Mouse (Mus musculus): ENCODE measurements around the gene Gm10073. TPM values are rescaled to one million over a fixed set of nuclear protein-coding genes. Genes with fewer than 3 reads are reported as not detected.

The Gm10073 gene
- total RNA-seq, 1 experiment: 86.5 TPM

GRCm38 (mm10) chr8:106606121-106606520 lies 32.9 kb upstream of the Gm10073 start:
- H3K9ac ChIP-seq (ENCODE audit: insufficient read depth, low read depth, low read length, poor library complexity, severe bottlenecking): no peak overlapping the region
- H3K9me3 ChIP-seq (ENCODE audit: control insufficient read depth, insufficient read depth, low read depth, low read length): no peaks in the 10 kb centered on the region
- in situ Hi-C loops (cut with MboI; ENCODE audit: low sequenced_read_pairs in 2 of 2, unreplicated experiment in 2 of 2): no loop called here
- no peak overlapping the region; the same call in 1 of the 2 replicates for H3K27ac ChIP-seq (ENCODE audit: insufficient read depth, low read depth, low read length, poor library complexity, severe bottlenecking)
- no peak for DNase-seq (ENCODE audit: low read depth, low spot score)
- H3K4me3 ChIP-seq (ENCODE audit: insufficient read depth in 1 of 2, low read depth in 1 of 2, low read length in 2 of 2, poor library complexity in 1 of 2, severe bottlenecking in 1 of 2): peak overlapping the region; percentile 21 to 38; a peak in 3 of 4 replicates
- peaks cover 16% of the 10 kb centered on the region; the same call in 1 of the 2 replicates for H3K36me3 ChIP-seq (ENCODE audit: control insufficient read depth, insufficient read depth, low read length, poor library complexity, severe bottlenecking)
- peaks cover 25% of the 10 kb centered on the region in 2 experiments for H3K4me1 ChIP-seq (ENCODE audit: control insufficient read depth in 2 of 2, insufficient read depth in 2 of 2, low read length in 2 of 2, poor library complexity in 1 of 2)
- TF ChIP-seq MAFK (IDR thresholded peaks at IDR 0.05; ENCODE audit: insufficient read depth, low read depth, low read length) (no peak), ZNF384 (IDR thresholded peaks at IDR 0.05; ENCODE audit: low read depth, low read length) (no peak), ZC3H11A (IDR thresholded peaks at IDR 0.05; ENCODE audit: borderline replicate concordance, low read depth, low read length) (no peak), HCFC1 (IDR thresholded peaks at IDR 0.05; ENCODE audit: borderline replicate concordance, insufficient read depth, low read length) (no peak), CHD2 (IDR thresholded peaks at IDR 0.05; ENCODE audit: low read depth, low read length) (no peak)

- H3K36me3 ChIP-seq (ENCODE audit: control insufficient read depth, insufficient read depth, low read length, poor library complexity, severe bottlenecking): peaks cover 16% of the 10 kb centered on the region; the same call in 1 of the 2 replicates
- H3K9ac ChIP-seq (ENCODE audit: insufficient read depth, low read depth, low read length, poor library complexity, severe bottlenecking): no peak overlapping the region
- H3K4me3 ChIP-seq (ENCODE audit: insufficient read depth in 1 of 2, low read depth in 1 of 2, low read length in 2 of 2, poor library complexity in 1 of 2, severe bottlenecking in 1 of 2): peak overlapping the region; percentile 20 to 21; a peak in 3 of 4 replicates
- DNase-seq (ENCODE audit: low read depth, low spot score): no peak
- in situ Hi-C loops (cut with MboI; ENCODE audit: low sequenced_read_pairs in 2 of 2, unreplicated experiment in 2 of 2): no loop called here
- H3K27ac ChIP-seq (ENCODE audit: insufficient read depth, low read depth, low read length, poor library complexity, severe bottlenecking): 0 out of 2 replicates have a peak overlapping the region, but pooled peaks have one; percentile 5
- H3K9me3 ChIP-seq (ENCODE audit: control insufficient read depth, insufficient read depth, low read depth, low read length): no peaks in the 10 kb centered on the region
- H3K4me1 ChIP-seq (ENCODE audit: control insufficient read depth in 2 of 2, insufficient read depth in 2 of 2, low read length in 2 of 2, poor library complexity in 1 of 2): peaks cover 25% of the 10 kb centered on the region in 2 experiments
- TF ChIP-seq HCFC1 (IDR thresholded peaks at IDR 0.05; ENCODE audit: borderline replicate concordance, insufficient read depth, low read length): no peak
- no peak for TF ChIP-seq ZC3H11A (IDR thresholded peaks at IDR 0.05; ENCODE audit: borderline replicate concordance, low read depth, low read length)
- no peak for TF ChIP-seq MAFK (IDR thresholded peaks at IDR 0.05; ENCODE audit: insufficient read depth, low read depth, low read length)
- TF ChIP-seq CHD2 (IDR thresholded peaks at IDR 0.05; ENCODE audit: low read depth, low read length): no peak
- TF ChIP-seq ZNF384 (IDR thresholded peaks at IDR 0.05; ENCODE audit: low read depth, low read length): no peak
Observed at GRCm38 (mm10) chr8:106605657-106606056, 32.4 kb upstream of the Gm10073 start.

- peaks cover 17 to 29% of the 10 kb centered on the region in 2 experiments for H3K4me1 ChIP-seq (ENCODE audit: control insufficient read depth in 2 of 2, insufficient read depth in 2 of 2, low read length in 2 of 2, poor library complexity in 1 of 2)
- no peaks in the 10 kb centered on the region for H3K9me3 ChIP-seq (ENCODE audit: control insufficient read depth, insufficient read depth, low read depth, low read length)
- TF ChIP-seq MAFK (IDR thresholded peaks at IDR 0.05; ENCODE audit: insufficient read depth, low read depth, low read length) (no peak), HCFC1 (IDR thresholded peaks at IDR 0.05; ENCODE audit: borderline replicate concordance, insufficient read depth, low read length) (no peak), CHD2 (IDR thresholded peaks at IDR 0.05; ENCODE audit: low read depth, low read length) (no peak), ZC3H11A (IDR thresholded peaks at IDR 0.05; ENCODE audit: borderline replicate concordance, low read depth, low read length) (no peak), ZNF384 (IDR thresholded peaks at IDR 0.05; ENCODE audit: low read depth, low read length) (no peak)
- no peak for DNase-seq (ENCODE audit: low read depth, low spot score)
- peak overlapping the region; percentile 80 for H3K9ac ChIP-seq (ENCODE audit: insufficient read depth, low read depth, low read length, poor library complexity, severe bottlenecking)
- H3K36me3 ChIP-seq (ENCODE audit: control insufficient read depth, insufficient read depth, low read length, poor library complexity, severe bottlenecking): peaks cover 16% of the 10 kb centered on the region; the same call in 1 of the 2 replicates
- in situ Hi-C loops (cut with MboI; ENCODE audit: low sequenced_read_pairs in 2 of 2, unreplicated experiment in 2 of 2): no loop called here
- peak overlapping the region; percentile 78 to 81 for H3K4me3 ChIP-seq (ENCODE audit: insufficient read depth in 1 of 2, low read depth in 1 of 2, low read length in 2 of 2, poor library complexity in 1 of 2, severe bottlenecking in 1 of 2)
- H3K27ac ChIP-seq (ENCODE audit: insufficient read depth, low read depth, low read length, poor library complexity, severe bottlenecking): peak overlapping the region; percentile 86
Observed at GRCm38 (mm10) chr8:106603933-106604332, 30.7 kb upstream of the Gm10073 start.

- Histone ChIP-seq H3K9ac (ENCODE audit: insufficient read depth, low read depth, low read length, poor library complexity, severe bottlenecking) (peak within 1 kb of the TSS; percentile 80), H3K4me1 (ENCODE audit: control insufficient read depth in 2 of 2, insufficient read depth in 2 of 2, low read length in 2 of 2, poor library complexity in 1 of 2) (peaks cover 14 to 26% of the 10 kb centered on the region in 2 experiments), H3K4me3 (ENCODE audit: insufficient read depth in 1 of 2, low read depth in 1 of 2, low read length in 2 of 2, poor library complexity in 1 of 2, severe bottlenecking in 1 of 2) (peak within 1 kb of the TSS; percentile 78 to 81), H3K9me3 (ENCODE audit: control insufficient read depth, insufficient read depth, low read depth, low read length) (no peaks in the 10 kb centered on the region), H3K36me3 (ENCODE audit: control insufficient read depth, insufficient read depth, low read length, poor library complexity, severe bottlenecking) (peaks cover 14% of the 10 kb centered on the region; the same call in 1 of the 2 replicates), H3K27ac (ENCODE audit: insufficient read depth, low read depth, low read length, poor library complexity, severe bottlenecking) (peak within 1 kb of the TSS; percentile 86)
- in situ Hi-C loops (cut with MboI; ENCODE audit: low sequenced_read_pairs in 2 of 2, unreplicated experiment in 2 of 2): no loop called here
- DNase-seq (ENCODE audit: low read depth, low spot score): no peak
- TF ChIP-seq CHD2 (IDR thresholded peaks at IDR 0.05; ENCODE audit: low read depth, low read length) (no peak), HCFC1 (IDR thresholded peaks at IDR 0.05; ENCODE audit: borderline replicate concordance, insufficient read depth, low read length) (0 out of 2 replicates have a peak, but pooled peaks have one; percentile 24)
Observed at GRCm38 (mm10) chr8:106603131-106603819, 30.0 kb upstream of the Gm10073 start, which contains the start of gene Cdh1. Cdh1 (plus strand) TSS chr8:106603351.

Data from ES-E14 (cell line).